Mouse (Mus musculus) inflammation-experienced regulatory T-cells, adult 6 months (primary cell): Measurements from ENCODE around the gene Bnip2. TPM values are rescaled to one million over a fixed set of nuclear protein-coding genes. Genes with fewer than 3 reads are reported as not detected.

ENCODE experiments used
- ATAC-seq: one replicate; pipeline ENCODE4 v1.8.0; 2017
- polyA plus RNA-seq, 3 experiments: library from polyadenylated mRNA; unstranded; fragments of 100-300 nt; shearing (Covaris generic); gene quantifications; one replicate each; pipeline ENCODE4 v1.2.1; 2017

Bnip2 gene
- 10 to 100 TPM; 35.8 to 59.1 (median 36.0) TPM for polyA plus RNA-seq

DNA sequence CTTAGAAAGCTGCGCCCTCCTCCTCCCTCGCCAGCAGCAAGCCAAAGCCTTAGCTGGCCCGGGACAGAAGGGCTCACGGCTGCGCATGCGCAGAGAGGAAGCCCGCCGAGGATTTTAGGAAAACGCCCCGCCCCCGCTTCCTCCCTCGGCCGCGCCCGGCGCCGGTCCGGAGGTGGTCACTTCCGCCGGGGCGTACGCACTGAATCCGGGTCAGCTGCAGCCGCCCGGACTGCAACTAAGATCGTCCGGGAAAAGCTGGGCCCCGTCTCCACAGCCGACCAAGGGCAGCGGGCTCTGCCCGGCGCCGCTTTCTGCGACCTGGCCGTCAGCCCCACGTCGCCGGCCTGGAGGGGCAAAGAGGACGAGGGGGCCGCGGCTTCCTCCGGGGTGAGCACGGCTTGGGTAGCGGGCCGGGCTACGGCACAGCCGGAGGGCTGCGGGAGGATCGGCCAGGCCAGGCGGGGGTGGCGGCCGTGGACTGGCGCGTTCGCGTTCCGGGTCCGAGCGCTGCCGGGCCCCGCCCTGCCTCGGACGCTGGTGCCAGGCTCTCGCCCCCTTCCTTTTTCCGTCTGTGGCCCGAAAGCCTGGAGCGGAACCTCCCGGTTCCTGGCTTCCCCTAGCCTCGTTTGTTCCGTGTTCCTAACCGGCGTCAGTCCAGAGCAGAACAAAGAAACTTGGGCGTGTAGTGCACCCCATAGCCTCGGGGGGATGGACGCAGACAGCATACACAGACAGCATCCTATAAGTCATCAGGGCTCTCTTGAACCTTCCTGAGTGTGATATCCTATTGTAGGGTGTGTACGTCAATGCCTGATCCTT lies at the start of gene Bnip2:
Bnip2 (plus strand) TSS at position 164 of the 819 bp plus-strand sequence.
- ATAC-seq = peak; percentile 80

- peak; percentile 91 for ATAC-seq
Observed at GRCm38 (mm10) chr9:69940839-69941490, 48.3 kb upstream of the Bnip2 start.

DNA sequence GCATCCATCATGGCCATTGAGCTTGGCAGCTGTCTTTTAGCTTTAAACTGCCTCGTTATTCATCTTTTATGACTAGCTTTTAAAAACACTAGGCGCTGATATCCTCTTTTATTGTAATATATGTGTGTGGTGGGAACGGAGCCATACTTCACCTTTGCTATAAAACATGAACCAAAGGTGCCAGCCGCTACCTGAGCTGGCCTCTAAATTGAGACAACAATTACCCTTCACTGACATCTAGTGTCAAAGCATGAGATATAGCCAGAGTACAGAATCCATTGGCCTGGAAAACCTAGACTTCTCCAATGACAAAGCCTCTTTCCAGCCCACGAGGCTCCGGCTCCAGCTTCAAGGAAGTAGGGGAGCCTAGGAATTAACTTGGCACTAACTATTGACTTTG lies 47.7 kb upstream of the Bnip2 start:
- no peak for ATAC-seq

DNA sequence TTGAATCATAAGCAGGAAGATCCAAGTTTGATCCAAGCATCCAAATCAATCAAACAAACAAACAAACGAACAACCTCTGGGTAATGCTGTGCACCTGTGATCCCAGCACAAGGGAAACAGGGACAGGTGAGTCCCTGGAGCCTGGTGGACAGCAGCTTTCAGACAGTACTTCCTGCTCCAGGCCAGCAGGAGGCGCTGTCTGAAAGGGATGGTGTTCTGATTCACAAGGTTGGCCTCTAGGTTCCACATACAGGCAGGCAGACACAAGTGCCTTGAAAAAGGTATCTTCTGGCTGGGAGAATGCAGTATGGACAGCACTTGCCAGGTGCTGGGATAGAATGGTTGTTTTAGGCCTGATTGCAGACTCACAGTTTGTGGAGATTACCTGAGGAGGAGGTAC lies 40.3 kb upstream of the Bnip2 start:
- ATAC-seq = no peak

- ATAC-seq = no peak
Observed at GRCm38 (mm10) chr9:69949641-69950040, 39.6 kb upstream of the Bnip2 start.

GRCm38 (mm10) chr9:69961007-69961406 lies 28.3 kb upstream of the Bnip2 start:
- no peak for ATAC-seq

DNA sequence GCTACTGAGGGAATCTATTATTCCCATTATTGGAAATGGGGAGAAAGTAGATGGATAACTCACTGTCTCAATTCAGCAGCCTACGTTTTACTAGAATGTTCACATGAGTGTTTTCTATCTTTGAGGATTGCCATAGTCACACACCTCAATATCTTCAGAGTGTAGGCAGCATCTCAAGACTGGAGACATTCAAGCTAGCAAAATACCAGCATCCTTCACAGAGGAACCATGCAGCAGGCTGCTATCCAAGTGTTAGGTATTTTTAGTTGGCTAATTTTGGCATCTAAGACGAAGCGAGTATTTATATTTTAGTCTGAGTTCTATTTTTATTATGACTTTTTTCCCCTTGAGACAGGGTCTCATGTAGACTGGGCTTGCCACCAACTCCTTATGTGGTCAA lies 24.9 kb upstream of the Bnip2 start:
- no peak for ATAC-seq

- no peak for ATAC-seq
Observed at GRCm38 (mm10) chr9:69985526-69985925, 3.7 kb upstream of the Bnip2 start.

GRCm38 (mm10) chr9:69986063-69986462 lies 3.2 kb upstream of the Bnip2 start:
- ATAC-seq = no peak

DNA sequence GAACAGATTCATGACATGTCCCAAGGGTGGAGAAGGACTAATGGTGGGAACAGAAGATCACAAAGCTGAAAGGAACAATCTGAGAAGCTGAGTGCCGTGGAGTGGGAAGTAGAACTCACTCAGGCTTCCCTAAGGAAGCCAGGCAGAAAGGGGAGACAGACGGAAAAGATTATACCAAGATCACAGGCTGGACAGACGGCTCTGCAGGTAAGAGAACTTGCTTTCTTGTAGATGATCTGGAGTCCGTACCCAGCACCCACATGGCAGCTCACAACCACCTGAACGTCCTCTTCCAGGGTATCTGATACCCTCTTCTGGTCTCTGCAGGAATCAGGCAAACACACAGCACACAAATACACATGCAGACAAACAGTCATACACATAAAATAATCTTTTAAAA lies 2.7 kb upstream of the Bnip2 start:
- no peak for ATAC-seq

GRCm38 (mm10) chr9:69987579-69987978 lies 1.7 kb upstream of the Bnip2 start:
- ATAC-seq = peak; percentile 63

- ATAC-seq = no peak
Observed at GRCm38 (mm10) chr9:69988706-69989302, 462 bp upstream of the Bnip2 start.

DNA sequence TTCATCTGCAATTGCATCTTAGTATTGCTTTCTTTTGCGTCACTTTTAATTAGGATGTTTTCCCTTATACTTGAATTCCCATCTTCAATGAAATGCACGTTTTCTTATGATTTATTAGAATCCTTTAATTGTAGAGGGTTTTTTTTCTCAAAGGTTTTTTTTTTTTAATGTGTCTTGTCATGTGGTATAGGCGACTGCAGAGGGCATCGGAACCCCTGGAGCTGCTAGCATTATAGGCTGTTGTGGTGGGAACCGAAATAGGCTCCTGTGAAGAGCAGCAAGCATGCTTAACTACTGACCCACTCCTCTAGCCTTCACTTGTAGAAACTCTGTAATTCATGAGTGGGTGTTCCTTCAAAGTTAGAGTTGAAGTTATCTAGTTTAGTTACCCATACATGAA lies 1.1 kb downstream of the Bnip2 start:
- no peak for ATAC-seq

DNA sequence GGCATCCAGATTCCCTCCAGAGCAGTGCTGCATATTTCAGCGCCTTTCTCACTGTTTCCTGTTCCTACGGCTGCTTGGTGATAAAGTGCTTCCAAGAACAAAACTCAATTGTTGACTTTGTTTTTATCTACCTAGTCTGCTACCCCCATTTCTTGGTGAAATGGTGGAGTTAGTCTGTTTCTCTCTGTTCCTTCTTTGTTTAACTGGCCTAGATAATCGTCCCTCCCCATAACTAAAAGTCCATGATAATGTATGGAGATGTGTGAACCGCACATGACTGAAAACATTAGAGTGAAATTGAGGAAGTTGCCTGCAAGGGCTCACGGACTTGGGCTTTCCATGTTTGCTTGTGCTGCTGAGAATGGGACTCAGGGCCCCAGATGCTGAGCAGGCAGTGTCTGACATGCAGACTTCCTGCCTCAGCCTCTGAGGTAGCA lies 3.6 kb downstream of the Bnip2 start:
- no peak for ATAC-seq

GRCm38 (mm10) chr9:69993479-69993878 lies 4.2 kb downstream of the Bnip2 start:
- ATAC-seq = no peak

GRCm38 (mm10) chr9:69994547-69994946 lies 5.3 kb downstream of the Bnip2 start:
- ATAC-seq = no peak

- ATAC-seq = no peak
Observed at GRCm38 (mm10) chr9:69999318-69999717, 10.1 kb downstream of the Bnip2 start.

DNA sequence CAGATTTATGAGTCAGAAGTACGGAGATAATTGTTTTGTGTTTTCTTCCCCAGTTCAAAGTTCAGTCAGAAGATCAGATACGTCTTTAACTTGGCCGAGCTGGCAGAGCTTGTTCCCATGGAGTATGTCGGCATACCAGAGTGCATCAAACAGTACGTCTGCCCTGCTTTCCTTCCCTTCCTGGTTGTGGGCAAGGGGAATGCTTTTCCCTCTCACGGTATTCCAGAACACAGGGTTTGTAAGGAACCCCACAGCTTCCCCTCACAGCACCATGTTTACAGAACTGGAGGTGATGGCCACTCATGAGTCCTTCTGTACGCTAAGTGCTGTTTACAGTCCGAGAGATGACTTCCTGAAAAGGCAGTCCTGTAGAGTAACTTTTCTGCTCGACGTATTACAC lies 14.2 kb downstream of the Bnip2 start:
- ATAC-seq = no peak

DNA sequence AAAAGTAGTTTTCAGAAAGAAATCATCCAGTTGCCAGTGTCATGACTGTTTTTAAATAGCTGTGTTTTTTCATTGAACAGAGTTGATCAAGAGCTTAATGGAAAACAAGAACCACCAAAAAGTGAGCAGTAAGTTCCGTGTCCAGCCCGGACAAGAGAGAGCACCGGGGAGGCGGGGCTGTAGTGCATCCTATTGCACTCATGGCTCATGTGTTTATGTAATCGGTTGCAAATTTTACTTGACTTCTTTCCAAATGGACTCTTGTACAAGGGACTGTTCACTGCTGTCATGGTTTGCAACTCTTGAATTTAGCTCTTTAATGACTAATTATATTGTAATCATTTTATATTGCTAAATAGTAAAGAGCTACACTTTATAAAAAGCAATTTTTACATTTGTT lies 17.7 kb downstream of the Bnip2 start:
- no peak for ATAC-seq

DNA sequence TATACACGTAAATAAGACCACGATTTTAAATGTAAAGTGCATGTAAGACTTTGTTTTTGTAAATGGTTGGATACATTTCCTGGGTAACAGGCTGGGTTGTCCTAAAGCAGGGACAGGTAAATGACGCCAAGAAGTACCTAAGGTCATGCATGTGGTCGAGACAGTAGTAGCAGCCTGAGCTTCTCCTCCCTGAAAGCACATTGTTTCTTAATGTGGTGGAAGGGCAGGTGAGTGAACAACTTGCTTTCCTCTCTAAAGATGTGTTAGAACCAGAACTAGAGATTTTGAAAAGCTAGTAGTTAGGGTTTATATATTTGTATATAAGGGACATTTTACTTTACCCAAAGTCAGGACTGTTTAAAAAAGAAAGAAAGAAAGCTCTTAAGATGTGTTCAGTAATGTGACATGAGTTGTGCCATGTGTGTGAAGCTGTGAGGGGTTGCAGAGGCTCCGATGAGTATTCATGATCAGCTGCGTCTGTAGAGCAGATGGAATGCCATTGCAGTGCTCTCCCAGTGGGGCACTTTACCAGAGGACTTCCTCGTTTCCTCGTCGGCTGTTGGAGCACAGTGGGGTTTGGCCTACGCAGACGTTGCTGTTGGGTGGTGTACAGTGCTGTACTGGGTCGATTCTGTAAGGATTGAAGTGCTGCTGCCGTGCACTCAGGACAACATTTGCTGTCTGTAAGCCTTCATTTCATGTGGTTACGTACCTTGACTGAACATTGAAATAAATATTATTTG lies 18.4 kb downstream of the Bnip2 start:
- ATAC-seq = no peak

DNA sequence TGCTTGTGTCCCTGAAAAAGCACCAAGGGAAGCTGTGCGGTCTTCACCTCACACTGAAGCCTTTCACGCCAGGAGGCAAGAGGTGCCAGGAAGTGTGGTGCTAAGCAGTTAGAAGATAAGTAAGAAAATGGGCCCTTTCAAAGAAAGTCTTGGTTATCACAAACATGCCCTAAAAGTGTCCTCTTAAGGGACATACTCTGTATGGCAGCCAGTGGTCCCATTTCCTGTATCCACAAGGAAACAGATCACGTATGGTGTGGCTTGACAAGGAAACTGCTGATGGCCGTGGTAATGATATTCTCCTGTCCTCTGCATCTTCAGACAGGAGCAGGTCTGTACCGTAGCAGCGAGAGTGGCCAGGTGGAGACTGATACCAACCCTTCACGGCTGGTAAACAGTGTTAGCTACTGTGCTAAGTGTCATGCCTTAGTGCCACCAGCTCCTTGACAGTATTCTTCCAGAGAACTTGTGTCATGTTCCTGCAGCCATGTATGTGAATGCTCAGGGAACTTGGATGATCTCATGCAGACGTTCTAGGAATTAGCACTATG lies 20.6 kb downstream of the Bnip2 start:
- ATAC-seq = no peak

DNA sequence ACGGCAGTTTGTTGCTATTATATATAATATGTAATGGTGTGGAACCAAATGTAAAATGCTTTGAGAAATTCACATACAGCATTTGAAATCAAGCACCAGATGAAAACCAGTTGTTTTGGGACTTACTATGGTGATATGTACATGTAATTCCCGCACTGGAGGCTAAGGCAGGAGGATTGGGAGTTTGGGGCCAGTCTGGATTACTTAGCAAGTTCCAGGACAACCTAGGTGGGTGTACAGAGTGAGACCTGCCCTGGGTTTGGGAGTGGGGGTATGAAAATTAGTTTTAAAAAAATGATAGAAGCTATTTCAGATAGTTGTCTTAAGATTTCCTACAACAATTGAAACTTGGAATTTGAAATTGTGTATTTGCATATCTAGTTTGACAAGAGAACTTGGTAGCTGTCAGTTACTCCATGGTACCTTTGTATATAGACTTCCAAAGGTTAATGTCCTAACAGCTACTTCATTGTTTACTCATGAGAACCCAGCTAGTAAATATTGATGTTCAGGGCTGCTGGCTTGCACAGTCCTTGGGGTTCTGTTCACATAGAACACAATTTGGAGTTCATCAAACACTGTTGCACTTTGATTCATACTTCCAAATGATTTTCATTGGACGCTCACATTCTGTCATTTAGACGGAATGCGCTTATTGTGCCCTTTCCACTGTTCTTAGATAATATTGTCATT lies 21.7 kb downstream of the Bnip2 start:
- no peak for ATAC-seq
